ENCODE assay signal across 8 mouse cellular contexts in the genomic region with DNA sequence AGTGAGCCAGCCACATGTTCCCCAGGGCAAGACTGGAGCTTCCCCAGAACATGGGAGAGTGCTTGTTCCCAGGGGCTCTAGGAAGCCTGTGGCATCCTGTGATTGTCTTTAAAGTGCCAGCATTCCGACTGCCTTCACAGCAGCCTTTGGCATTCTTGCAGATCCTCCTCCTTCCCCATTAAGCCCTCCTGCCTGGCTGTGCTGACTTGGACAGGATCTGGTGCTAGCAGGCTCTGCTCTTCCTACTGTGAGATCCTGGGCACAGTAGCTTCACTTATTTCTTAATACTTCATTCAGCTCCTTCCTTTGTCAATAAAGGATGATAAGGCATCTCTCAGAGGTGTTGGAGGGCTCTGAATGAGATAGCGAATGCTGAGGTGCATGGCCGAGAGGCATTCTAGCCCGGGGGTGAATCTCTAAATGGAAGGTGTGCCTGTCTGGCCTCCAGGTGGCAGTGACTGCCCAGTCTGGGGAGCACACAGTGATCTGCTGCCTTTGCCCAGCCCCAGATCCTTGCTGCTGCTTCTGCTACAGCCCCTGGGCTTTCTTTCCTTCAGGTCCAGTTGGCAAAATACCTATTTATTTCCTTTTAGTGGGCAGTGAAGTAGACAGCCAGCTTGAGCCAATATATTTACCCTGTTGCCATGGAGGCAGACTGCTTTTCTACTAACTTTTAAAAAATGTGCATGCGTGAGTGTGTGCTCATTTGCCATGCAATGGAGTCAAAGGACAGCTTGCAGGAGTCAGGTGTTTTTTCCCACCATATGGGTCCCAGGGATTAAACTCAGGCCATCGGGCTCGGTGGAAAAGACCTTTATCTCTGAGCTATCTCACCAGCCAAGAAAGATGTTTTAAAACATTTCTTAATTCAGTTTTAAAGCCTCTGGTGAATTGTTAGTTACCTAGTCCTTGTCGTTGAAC. TPM values are rescaled to one million over a fixed set of nuclear protein-coding genes. Genes with fewer than 3 reads are reported as not detected.
A peak's percentile ranks its signal among the peaks of the same experiment; 100 is the strongest.
DNase-seq lines count a peak whose midpoint lies in the region; ATAC-seq and TF ChIP-seq lines count a peak whose summit lies in the region.

No protein-coding gene starts in this region.

- H3K27me3 ChIP-seq in kidney, postnatal 0 days (ENCODE audit: insufficient read depth, low read length), result no peaks in the 10 kb centered on the region
- no peaks in the 10 kb centered on the region for H3K27me3 ChIP-seq in midbrain, embryonic 11.5 days (ENCODE audit: control insufficient read depth, insufficient read depth, low read length)

- ATAC-seq in kidney, postnatal 0 days (replicated peaks; ENCODE audit: low FRiP score, low read depth), result no peak
- peak; percentile 55 for ATAC-seq in midbrain, embryonic 11.5 days (ENCODE audit: low FRiP score)
- no peak for ATAC-seq in megakaryocyte-erythroid progenitor cell, adult 5-6 weeks (replicated peaks; ENCODE audit: low FRiP score, low TSS enrichment, poor library complexity, severe bottlenecking)
- ATAC-seq in granulocyte monocyte progenitor cell, adult 5-6 weeks (replicated peaks; ENCODE audit: poor library complexity, severe bottlenecking), result no peak

- TF ChIP-seq CTCF in kidney, postnatal 0 days (IDR thresholded peaks at IDR 0.05; ENCODE audit: low read depth), result peak; percentile 58

- peak; percentile 37 for DNase-seq in kidney, postnatal 0 days (ENCODE audit: low spot score)
- DNase-seq in kidney, adult 11 months, result no peak
- DNase-seq in ES-CJ7 (ENCODE audit: low read depth, low spot score), result peak; percentile 45
- peak; percentile 79 for DNase-seq in cerebellum, adult 9-11 months
- peak; percentile 83 for DNase-seq in midbrain, embryonic 11.5 days (ENCODE audit: low spot score, missing footprints)
- no peak for DNase-seq in layer of hippocampus, adult 9-10 months (ENCODE audit: low spot score)

- H3K36me3 ChIP-seq in kidney, postnatal 0 days (ENCODE audit: insufficient read depth, low read length), result no peaks in the 10 kb centered on the region
- H3K36me3 ChIP-seq in midbrain, embryonic 11.5 days (ENCODE audit: control insufficient read depth, insufficient read depth, low read length), result no peaks in the 10 kb centered on the region

- no peaks in the 10 kb centered on the region for H3K9me3 ChIP-seq in kidney, postnatal 0 days (replicated peaks; ENCODE audit: low read length)
- no peaks in the 10 kb centered on the region for H3K9me3 ChIP-seq in midbrain, embryonic 11.5 days (ENCODE audit: control insufficient read depth, low read length)

- H3K27ac ChIP-seq in kidney, postnatal 0 days, result no peak overlapping the region
- H3K27ac ChIP-seq in midbrain, embryonic 11.5 days (ENCODE audit: low read depth, low read length), result no peak overlapping the region

- 50% methylated on average over 8 of the region's 8 CpGs for WGBS in kidney, postnatal 0 days
- WGBS in midbrain, embryonic 11.5 days, result 35% methylated on average over 8 of the region's 8 CpGs

- no peak overlapping the region for H3K4me3 ChIP-seq in kidney, postnatal 0 days (replicated peaks; ENCODE audit: low read depth, low read length)
- no peak overlapping the region for H3K4me3 ChIP-seq in midbrain, embryonic 11.5 days (ENCODE audit: low read depth, low read length)

- no peak overlapping the region for H3K4me2 ChIP-seq in kidney, postnatal 0 days (ENCODE audit: low read length)
- no peak overlapping the region for H3K4me2 ChIP-seq in midbrain, embryonic 11.5 days

- no peak overlapping the region for H3K9ac ChIP-seq in kidney, postnatal 0 days (ENCODE audit: low read depth, low read length)
- no peak overlapping the region for H3K9ac ChIP-seq in midbrain, embryonic 11.5 days (ENCODE audit: low read length)

- H3K4me1 ChIP-seq in kidney, postnatal 0 days (replicated peaks; ENCODE audit: insufficient read depth, low read length), result no peaks in the 10 kb centered on the region
- H3K4me1 ChIP-seq in midbrain, embryonic 11.5 days (ENCODE audit: control insufficient read depth, insufficient read depth, low read length), result peaks cover 7% of the 10 kb centered on the region

RNA-seq across cellular contexts. Expression of a gene that starts 35.2 kb away (rescaled TPM):
- polyA plus RNA-seq in kidney, postnatal 0 days (2015; fragmentation: Nextera tagmentation; extraction: Ambion mirVana), result 1.3 and 2.0 TPM in 2 replicates
- 1.7 and 1.9 TPM in 2 replicates for polyA plus RNA-seq in midbrain, embryonic 11.5 days (2014; fragmentation: Nextera tagmentation; extraction: Ambion mirVana)
- total RNA-seq in megakaryocyte-erythroid progenitor cell, adult 5-6 weeks (2014; fragmentation: Nextera tagmentation), result not detected in 2 replicates
- total RNA-seq in megakaryocyte-erythroid progenitor cell, adult 5-6 weeks (2017), result not detected in 2 replicates
- total RNA-seq in granulocyte monocyte progenitor cell, adult 5-6 weeks (2014; fragmentation: Nextera tagmentation), result not detected in 2 replicates
- not detected in 2 replicates for total RNA-seq in granulocyte monocyte progenitor cell, adult 5-6 weeks (2017)

RNA-seq across cellular contexts. Expression of a gene that starts 35.4 kb away (rescaled TPM):
- 20.2 and 23.9 TPM in 2 replicates for polyA plus RNA-seq in kidney, postnatal 0 days (2015; fragmentation: Nextera tagmentation; extraction: Ambion mirVana)
- 30.4 and 32.9 TPM in 2 replicates for polyA plus RNA-seq in midbrain, embryonic 11.5 days (2014; fragmentation: Nextera tagmentation; extraction: Ambion mirVana)
- total RNA-seq in megakaryocyte-erythroid progenitor cell, adult 5-6 weeks (2014; fragmentation: Nextera tagmentation), result not detected in 2 replicates
- total RNA-seq in megakaryocyte-erythroid progenitor cell, adult 5-6 weeks (2017), result not detected in 2 replicates
- not detected in 2 replicates for total RNA-seq in granulocyte monocyte progenitor cell, adult 5-6 weeks (2014; fragmentation: Nextera tagmentation)
- total RNA-seq in granulocyte monocyte progenitor cell, adult 5-6 weeks (2017), result not detected in 2 replicates

RNA-seq across cellular contexts. Expression of a gene that starts 35.4 kb away (rescaled TPM):
- polyA plus RNA-seq in kidney, postnatal 0 days (2015; fragmentation: Nextera tagmentation; extraction: Ambion mirVana), result 2.3 and 2.9 TPM in 2 replicates
- polyA plus RNA-seq in midbrain, embryonic 11.5 days (2014; fragmentation: Nextera tagmentation; extraction: Ambion mirVana), result 8.5 and 8.8 TPM in 2 replicates
- total RNA-seq in megakaryocyte-erythroid progenitor cell, adult 5-6 weeks (2014; fragmentation: Nextera tagmentation), result 1.7 and 1.9 TPM in 2 replicates
- 0.11 and 0.52 TPM in 2 replicates for total RNA-seq in megakaryocyte-erythroid progenitor cell, adult 5-6 weeks (2017)
- total RNA-seq in granulocyte monocyte progenitor cell, adult 5-6 weeks (2014; fragmentation: Nextera tagmentation), result 2.6 and 3.2 TPM in 2 replicates
- total RNA-seq in granulocyte monocyte progenitor cell, adult 5-6 weeks (2017), result 0.26 and 1.9 TPM in 2 replicates

Comparison
In these comparisons a context has a peak if more than half of its experiments do, and no peak if none do; other contexts are left out.
1. DNase-seq: peak in kidney, postnatal 0 days (single experiment), ES-CJ7 (single experiment), cerebellum, adult 9-11 months (single experiment) and midbrain, embryonic 11.5 days (single experiment); none in kidney, adult 11 months (single experiment) and layer of hippocampus, adult 9-10 months (single experiment).